ENCODE assay signal across 22 mouse cellular contexts in genomic region chr2:26593211-26594021, GRCm38 (mm10). TPM values are rescaled to one million over a fixed set of nuclear protein-coding genes. Genes with fewer than 3 reads are reported as not detected.
DNase-seq lines count a peak whose midpoint lies in the region; ATAC-seq and TF ChIP-seq lines count a peak whose summit lies in the region.
"Had no signal": no experiment of that assay in that cellular context is flagged by ENCODE, and none has a peak within 500 bp of the region (broad histone marks: within the 10 kb centered on the region; RNA-seq: fewer than 3 reads in every experiment).

No protein-coding gene starts in this region.

- peaks cover 27% of the 10 kb centered on the region; the same call in 1 of the 2 replicates for H3K36me3 ChIP-seq in heart, embryonic 15.5 days
- no peaks in the 10 kb centered on the region; the same call in 1 of the 2 replicates for H3K36me3 ChIP-seq in kidney, adult 2 months (ENCODE audit: control insufficient read depth, insufficient read depth, low read length)
- H3K36me3 ChIP-seq in C2C12 (ENCODE audit: control insufficient read depth, insufficient read depth): peaks cover 16% of the 10 kb centered on the region
- H3K36me3 ChIP-seq in liver, embryonic 14.5 days (replicated peaks; ENCODE audit: control insufficient read depth, insufficient read depth, low read depth): no peaks in the 10 kb centered on the region; the same call in 1 of the 2 replicates
- H3K36me3 ChIP-seq: midbrain, embryonic 12.5 days had no signal

- intact Hi-C loops in heart, postnatal 25 days (cut with DNase I): no loop called here

- no peaks in the 10 kb centered on the region for H3K9me3 ChIP-seq in heart, embryonic 15.5 days (replicated peaks)
- no peaks in the 10 kb centered on the region for H3K9me3 ChIP-seq in liver, embryonic 14.5 days (ENCODE audit: control insufficient read depth, low read length)
- H3K9me3 ChIP-seq: hindbrain, embryonic 12.5 days; liver, embryonic 15.5 days; midbrain, embryonic 12.5 days had no signal

- 59% methylated on average over 9 of the region's 9 CpGs for WGBS in heart, embryonic 15.5 days
- 59% methylated on average over 9 of the region's 9 CpGs for WGBS in kidney, adult 2 months
- WGBS in liver, embryonic 14.5 days (ENCODE audit: insufficient replicate concordance): 50% methylated on average over 9 of the region's 9 CpGs

- no peak overlapping the region for H3K4me2 ChIP-seq in heart, embryonic 15.5 days
- H3K4me2 ChIP-seq in liver, embryonic 14.5 days (ENCODE audit: low read depth): no peak overlapping the region
- H3K4me2 ChIP-seq: hindbrain, embryonic 12.5 days; liver, embryonic 15.5 days; midbrain, embryonic 12.5 days had no signal

- H3K9ac ChIP-seq in heart, embryonic 15.5 days: no peak overlapping the region
- H3K9ac ChIP-seq in liver, embryonic 14.5 days (replicated peaks): no peak overlapping the region
- H3K9ac ChIP-seq: hindbrain, embryonic 12.5 days; liver, embryonic 15.5 days; midbrain, embryonic 12.5 days had no signal

- H3K27me3 ChIP-seq in heart, embryonic 15.5 days: no peaks in the 10 kb centered on the region
- no peaks in the 10 kb centered on the region for H3K27me3 ChIP-seq in kidney, adult 2 months (replicated peaks; ENCODE audit: control insufficient read depth, insufficient read depth, low read length)
- H3K27me3 ChIP-seq in C2C12 (ENCODE audit: control insufficient read depth, insufficient read depth, insufficient read length): no peaks in the 10 kb centered on the region
- no peaks in the 10 kb centered on the region for H3K27me3 ChIP-seq in liver, embryonic 14.5 days (ENCODE audit: control insufficient read depth, insufficient read depth, low read length)
- H3K27me3 ChIP-seq: liver, embryonic 15.5 days had no signal

- H3K27ac ChIP-seq in heart, embryonic 15.5 days: peak overlapping the region; percentile 26; the same call in 1 of the 2 replicates
- no peak overlapping the region for H3K27ac ChIP-seq in kidney, adult 2 months (ENCODE audit: insufficient read depth, low read depth, low read length)
- H3K27ac ChIP-seq in liver, embryonic 14.5 days: no peak overlapping the region
- H3K27ac ChIP-seq: hindbrain, embryonic 12.5 days; kidney, postnatal 0 days; liver, embryonic 15.5 days; midbrain, embryonic 12.5 days had no signal

- TF ChIP-seq POLR2A in kidney, adult 2 months (IDR thresholded peaks at IDR 0.05; ENCODE audit: low read depth, low read length): no peak

- H3K4me1 ChIP-seq in heart, embryonic 15.5 days (replicated peaks): peaks cover 13% of the 10 kb centered on the region
- H3K4me1 ChIP-seq in kidney, adult 2 months (ENCODE audit: control insufficient read depth, insufficient read depth, low read length): peaks cover 14% of the 10 kb centered on the region
- peaks cover 0 to 10% of the 10 kb centered on the region in 2 experiments; a peak in 2 of 4 replicates for H3K4me1 ChIP-seq in liver, embryonic 14.5 days (replicated peaks; ENCODE audit: control insufficient read depth in 2 of 2, insufficient read depth in 2 of 2, low read length in 1 of 2)
- H3K4me1 ChIP-seq: midbrain, embryonic 12.5 days had no signal

- no peak for DNase-seq in heart, postnatal 25 days (ENCODE audit: low spot score)
- peak; percentile 49 for DNase-seq in kidney, adult 2 months
- DNase-seq in kidney, postnatal 14 days: no peak
- no peak for DNase-seq in liver, embryonic 14.5 days (ENCODE audit: low read depth in 3 of 3, low spot score in 3 of 3)
- no peak for DNase-seq in spleen, postnatal 4 days (ENCODE audit: low spot score in 2 of 2)
- DNase-seq in urinary bladder, adult 2 months (ENCODE audit: low spot score): no peak
- DNase-seq: right cerebral cortex, postnatal 14 days had no signal

- TF ChIP-seq EP300 in liver, embryonic 14.5 days (IDR thresholded peaks at IDR 0.05; ENCODE audit: low read depth): no peak

- no peak overlapping the region for H3K4me3 ChIP-seq in heart, embryonic 15.5 days
- H3K4me3 ChIP-seq in kidney, adult 2 months (ENCODE audit: insufficient read depth, low read depth, low read length): no peak overlapping the region
- no peak overlapping the region for H3K4me3 ChIP-seq in C2C12 (ENCODE audit: insufficient read depth, poor library complexity, severe bottlenecking)
- H3K4me3 ChIP-seq in liver, embryonic 14.5 days (ENCODE audit: insufficient read depth in 1 of 2, low read depth in 2 of 2, low read length in 2 of 2): no peak overlapping the region
- H3K4me3 ChIP-seq: erythroblast, embryonic 14.5 days; hindbrain, embryonic 12.5 days; liver, embryonic 15.5 days; midbrain, embryonic 12.5 days; myocyte had no signal

- ATAC-seq in heart, embryonic 15.5 days (replicated peaks; ENCODE audit: insufficient number of reproducible peaks, insufficient read depth, low FRiP score, low read depth): no peak
- peak; percentile 4; the same call in 1 of the 2 replicates for ATAC-seq in liver, embryonic 14.5 days (ENCODE audit: insufficient read depth)
- ATAC-seq: forebrain, embryonic 16.5 days had no signal

- no peaks in the 10 kb centered on the region for H3K79me3 ChIP-seq in C2C12 (ENCODE audit: low read depth)

- TF ChIP-seq CTCF in kidney, adult 2 months (conservative IDR thresholded peaks at IDR 0.05; ENCODE audit: insufficient read depth, insufficient read length, low read depth, low read length): no peak
- no peak for TF ChIP-seq CTCF in C2C12 (IDR thresholded peaks at IDR 0.05; ENCODE audit: control insufficient read depth, insufficient read depth, insufficient read length)
- no peak for TF ChIP-seq CTCF in liver, embryonic 14.5 days (IDR thresholded peaks at IDR 0.05; ENCODE audit: low read depth)

- no peaks in the 10 kb centered on the region for H3K79me2 ChIP-seq in C2C12 (ENCODE audit: control insufficient read depth, insufficient read depth)

- H3ac ChIP-seq in C2C12 (ENCODE audit: control insufficient read depth, insufficient read length, low read depth): no peak overlapping the region

TF ChIP-seq in C2C12, 6 proteins besides CTCF, POLR2A, EP300 and RAD21:
- TF ChIP-seq MYOD1 (IDR thresholded peaks at IDR 0.05; ENCODE audit: control insufficient read depth, insufficient read length, low read depth): peak; percentile 25
- no peak for TF ChIP-seq MYOG (IDR thresholded peaks at IDR 0.05; ENCODE audit: control insufficient read depth, extremely low read depth, insufficient read length)

RNA-seq across cellular contexts. Expression of gene Gm20532, which starts 7.0 kb away (rescaled TPM):
- polyA plus RNA-seq in heart, embryonic 15.5 days (2015; fragmentation: Nextera tagmentation; extraction: Ambion mirVana): not detected in 2 replicates
- total RNA-seq in heart, postnatal 25 days (2021): not detected
- polyA plus RNA-seq in kidney, adult 2 months (2012; rRNA removed): not detected in 2 replicates
- not detected for polyA plus RNA-seq in C2C12 (2012; fragmentation: generic; extraction: Trizol)
- not detected in 2 replicates for polyA plus RNA-seq in liver, embryonic 14.5 days (2012; rRNA removed)
- polyA plus RNA-seq in liver, embryonic 14.5 days (2014; fragmentation: Nextera tagmentation; extraction: Ambion mirVana): not detected in 2 replicates
- not detected in 2 replicates for polyA plus RNA-seq in urinary bladder, adult 2 months (2012; rRNA removed)
- total RNA-seq: gastrocnemius, adult 8-10 months; layer of hippocampus, postnatal 14 days; left cerebral cortex, postnatal 25 days had no signal
- polyA plus RNA-seq: CD4-positive, CD25-positive, alpha-beta regulatory T cell, adult 4 months; cerebellum, adult 2 months; erythroblast, embryonic 14.5 days; forebrain, embryonic 16.5 days; hindbrain, embryonic 12.5 days; kidney, postnatal 0 days; liver, embryonic 15.5 days; midbrain, embryonic 12.5 days; myocyte; thymus, adult 2 months had no signal

RNA-seq across cellular contexts. Expression of gene Agpat2, which starts 10.8 kb away (rescaled TPM):
- polyA plus RNA-seq in heart, embryonic 15.5 days (2015; fragmentation: Nextera tagmentation; extraction: Ambion mirVana): 19.9 and 26.3 TPM in 2 replicates
- total RNA-seq in heart, postnatal 25 days (2021): 10 to 100 TPM; 49.7 to 51.6 TPM
- polyA plus RNA-seq in kidney, adult 2 months (2012; rRNA removed): 165 and 192 TPM in 2 replicates
- polyA plus RNA-seq in C2C12 (2012; fragmentation: generic; extraction: Trizol): 37.9 TPM
- polyA plus RNA-seq in liver, embryonic 14.5 days (2012; rRNA removed): 27.2 and 29.8 TPM in 2 replicates
- polyA plus RNA-seq in liver, embryonic 14.5 days (2014; fragmentation: Nextera tagmentation; extraction: Ambion mirVana): 31.4 and 32.8 TPM in 2 replicates
- polyA plus RNA-seq in urinary bladder, adult 2 months (2012; rRNA removed): 48.3 and 63.6 TPM in 2 replicates

RNA-seq across cellular contexts. Expression of gene Egfl7, which starts 13.6 kb away (rescaled TPM):
- 159 and 197 TPM in 2 replicates for polyA plus RNA-seq in heart, embryonic 15.5 days (2015; fragmentation: Nextera tagmentation; extraction: Ambion mirVana)
- 100 to 1,000 TPM; 149 to 179 TPM for total RNA-seq in heart, postnatal 25 days (2021)
- 297 and 304 TPM in 2 replicates for polyA plus RNA-seq in kidney, adult 2 months (2012; rRNA removed)
- polyA plus RNA-seq in C2C12 (2012; fragmentation: generic; extraction: Trizol): 5.6 TPM
- 61.7 and 68.0 TPM in 2 replicates for polyA plus RNA-seq in liver, embryonic 14.5 days (2012; rRNA removed)
- 46.8 and 47.6 TPM in 2 replicates for polyA plus RNA-seq in liver, embryonic 14.5 days (2014; fragmentation: Nextera tagmentation; extraction: Ambion mirVana)
- 155 and 208 TPM in 2 replicates for polyA plus RNA-seq in urinary bladder, adult 2 months (2012; rRNA removed)
- polyA plus RNA-seq: CD4-positive, CD25-positive, alpha-beta regulatory T cell, adult 4 months had no signal

RNA-seq across cellular contexts. Expression of gene Fam69b, which starts 34.8 kb away (rescaled TPM):
- polyA plus RNA-seq in heart, embryonic 15.5 days (2015; fragmentation: Nextera tagmentation; extraction: Ambion mirVana): 12.2 and 18.0 TPM in 2 replicates
- 10 to 100 TPM; 26.9 to 28.9 TPM for total RNA-seq in heart, postnatal 25 days (2021)
- polyA plus RNA-seq in kidney, adult 2 months (2012; rRNA removed): 12.2 and 14.5 TPM in 2 replicates
- 8.2 TPM for polyA plus RNA-seq in C2C12 (2012; fragmentation: generic; extraction: Trizol)
- 0.78 and 0.94 TPM in 2 replicates for polyA plus RNA-seq in liver, embryonic 14.5 days (2012; rRNA removed)
- polyA plus RNA-seq in liver, embryonic 14.5 days (2014; fragmentation: Nextera tagmentation; extraction: Ambion mirVana): 0.70 and 0.78 TPM in 2 replicates
- 11.5 and 12.5 TPM in 2 replicates for polyA plus RNA-seq in urinary bladder, adult 2 months (2012; rRNA removed)
- polyA plus RNA-seq: erythroblast, embryonic 14.5 days had no signal
